Mouse (Mus musculus): ENCODE data around the gene Muc1. TPM values are rescaled to one million over a fixed set of nuclear protein-coding genes. Genes with fewer than 3 reads are reported as not detected.

The Muc1 gene
- total and polyA plus RNA-seq, 3 experiments: 0.09 to 0.60 (median 0.38) TPM

- dilution Hi-C loops (cut with MboI; ENCODE audit: extremely low pct_ligation_motif_present, extremely low pct_unique_long_range_greater_than_20kb, low sequenced_read_pairs): no loop called here
- Histone ChIP-seq H3K9ac (ENCODE audit: insufficient read depth, low read depth) (no peak overlapping the region), H3K36me3 (replicated peaks in 1 of 2; ENCODE audit: control insufficient read depth in 1 of 2, insufficient read depth in 1 of 2, low read length in 1 of 2) (no peaks in the 10 kb centered on the region)
Observed at GRCm38 (mm10) chr3:89278643-89279042, 49.8 kb downstream of the Muc1 start.

GRCm38 (mm10) chr3:89279153-89279890 is 50.5 kb downstream of the Muc1 start:
- H3K4me2 ChIP-seq (ENCODE audit: insufficient read depth, low read depth, poor library complexity, severe bottlenecking): peak overlapping the region; percentile 68
- peaks cover 13 to 26% of the 10 kb centered on the region in 2 experiments for H3K4me1 ChIP-seq (ENCODE audit: control insufficient read depth in 1 of 2, insufficient read depth in 2 of 2)
- peak; percentile 75 for DNase-seq (ENCODE audit: extremely low read depth)
- H3K9ac ChIP-seq (ENCODE audit: insufficient read depth, low read depth): peak overlapping the region; percentile 66
- dilution Hi-C loops (cut with MboI; ENCODE audit: extremely low pct_ligation_motif_present, extremely low pct_unique_long_range_greater_than_20kb, low sequenced_read_pairs) (no loop called here), in situ Hi-C loops (cut with MboI; ENCODE audit: low pct_ligation_motif_present, low pct_unique_long_range_greater_than_20kb, low sequenced_read_pairs) (no loop called here)
- H3K4me3 ChIP-seq (replicated peaks in 1 of 3; ENCODE audit: low read depth in 2 of 3, low read length in 2 of 3, poor library complexity in 1 of 3): peak overlapping the region; percentile 51 to 54 (median 51)
- no peaks in the 10 kb centered on the region for H3K9me3 ChIP-seq (replicated peaks; ENCODE audit: low read length)
- no peak for TF ChIP-seq ZNF384 (IDR thresholded peaks at IDR 0.05; ENCODE audit: low read depth, low read length)
- peak; percentile 74; the same call in 1 of the 2 replicates for TF ChIP-seq MAZ (IDR thresholded peaks at IDR 0.05; ENCODE audit: low read depth, low read length)
- TF ChIP-seq NELFE (IDR thresholded peaks at IDR 0.05; ENCODE audit: low read depth, low read length): no peak; the same call in 1 of the 2 replicates
- peak; percentile 60; the same call in 1 of the 2 replicates for TF ChIP-seq TCF12 (IDR thresholded peaks at IDR 0.05; ENCODE audit: low read depth, low read length)
- TF ChIP-seq NRF1 (IDR thresholded peaks at IDR 0.05; ENCODE audit: low read depth, low read length): peak; percentile 28; the same call in 1 of the 2 replicates
- TF ChIP-seq RAD21 (IDR thresholded peaks at IDR 0.05; ENCODE audit: low read depth, low read length): no peak
- TF ChIP-seq SIN3A (IDR thresholded peaks at IDR 0.05; ENCODE audit: low read length): peak; percentile 32; the same call in 1 of the 2 replicates
- TF ChIP-seq POLR2A (IDR thresholded peaks at IDR 0.05; ENCODE audit: low read depth, low read length): peak; percentile 61
- TF ChIP-seq MXI1 (IDR thresholded peaks at IDR 0.05; ENCODE audit: low read depth, low read length): 0 out of 2 replicates have a peak, but pooled peaks have one; percentile 29
- TF ChIP-seq ELF1 (IDR thresholded peaks at IDR 0.05; ENCODE audit: low read depth, low read length): peak; percentile 21; the same call in 1 of the 2 replicates
- no peak for TF ChIP-seq TBP (conservative IDR thresholded peaks at IDR 0.05; ENCODE audit: low read depth, low read length)
- TF ChIP-seq SMC3 (IDR thresholded peaks at IDR 0.05; ENCODE audit: low read depth, low read length): no peak
- peak; percentile 80 for TF ChIP-seq ZMIZ1 (IDR thresholded peaks at IDR 0.05; ENCODE audit: low read depth, low read length)
- TF ChIP-seq ETS1 (conservative IDR thresholded peaks at IDR 0.05; ENCODE audit: low read depth, low read length): no peak
- no peak for TF ChIP-seq GABPA (IDR thresholded peaks at IDR 0.05; ENCODE audit: insufficient replicate concordance, low read depth, low read length)
- peak; percentile 34; the same call in 1 of the 2 replicates for TF ChIP-seq HCFC1 (IDR thresholded peaks at IDR 0.05; ENCODE audit: low read depth, low read length)
- no peak for TF ChIP-seq KAT2A (IDR thresholded peaks at IDR 0.05; ENCODE audit: insufficient replicate concordance, low read length)
- no peak for TF ChIP-seq BHLHE40 (IDR thresholded peaks at IDR 0.05; ENCODE audit: low read depth, low read length)
- 0 out of 2 replicates have a peak, but pooled peaks have one; percentile 27 for TF ChIP-seq CHD2 (IDR thresholded peaks at IDR 0.05; ENCODE audit: low read length)
- 0 out of 2 replicates have a peak, but pooled peaks have one; percentile 30 for TF ChIP-seq MEF2A (IDR thresholded peaks at IDR 0.05; ENCODE audit: borderline replicate concordance, low read depth, low read length)
- peaks cover 7% of the 10 kb centered on the region for H3K27me3 ChIP-seq (replicated peaks)
- H3K27ac ChIP-seq (ENCODE audit: insufficient read depth, low read depth): no peak overlapping the region
- H3K79me2 ChIP-seq (replicated peaks; ENCODE audit: control insufficient read depth, extremely low read depth, insufficient read depth, poor library complexity, severe bottlenecking): no peaks in the 10 kb centered on the region
- no peaks in the 10 kb centered on the region for H3K36me3 ChIP-seq (replicated peaks in 1 of 2; ENCODE audit: control insufficient read depth in 1 of 2, insufficient read depth in 1 of 2, low read length in 1 of 2)

More at GRCm38 (mm10) chr3:89278643-89279042, 49.8 kb downstream of the Muc1 start:
- H3K79me2 ChIP-seq (replicated peaks; ENCODE audit: control insufficient read depth, extremely low read depth, insufficient read depth, poor library complexity, severe bottlenecking): no peaks in the 10 kb centered on the region
- no peak for DNase-seq (ENCODE audit: extremely low read depth)
- H3K4me3 ChIP-seq (replicated peaks in 1 of 3; ENCODE audit: low read depth in 2 of 3, low read length in 2 of 3, poor library complexity in 1 of 3): no peak overlapping the region
- peaks cover 13 to 26% of the 10 kb centered on the region in 2 experiments for H3K4me1 ChIP-seq (ENCODE audit: control insufficient read depth in 1 of 2, insufficient read depth in 2 of 2)
- TF ChIP-seq NRF1 (IDR thresholded peaks at IDR 0.05; ENCODE audit: low read depth, low read length) (no peak), RCOR1 (conservative IDR thresholded peaks at IDR 0.05; ENCODE audit: low read depth, low read length) (no peak), SIN3A (IDR thresholded peaks at IDR 0.05; ENCODE audit: low read length) (no peak), USF1 (IDR thresholded peaks at IDR 0.05; ENCODE audit: low read depth, low read length) (no peak), ZMIZ1 (IDR thresholded peaks at IDR 0.05; ENCODE audit: low read depth, low read length) (no peak), USF2 (conservative IDR thresholded peaks at IDR 0.05; ENCODE audit: low read depth, low read length) (no peak), PAX5 (IDR thresholded peaks at IDR 0.05; ENCODE audit: low read length) (no peak), ELF1 (IDR thresholded peaks at IDR 0.05; ENCODE audit: low read depth, low read length) (no peak), ZC3H11A (IDR thresholded peaks at IDR 0.05; ENCODE audit: low read depth, low read length) (no peak), HCFC1 (IDR thresholded peaks at IDR 0.05; ENCODE audit: low read depth, low read length) (no peak), POLR2AphosphoS2 (IDR thresholded peaks at IDR 0.05; ENCODE audit: low read depth, low read length) (no peak), TCF12 (IDR thresholded peaks at IDR 0.05; ENCODE audit: low read depth, low read length) (no peak), UBTF (IDR thresholded peaks at IDR 0.05; ENCODE audit: low read depth, low read length) (no peak), CTCF (conservative IDR thresholded peaks at IDR 0.05 in 1 of 2, IDR thresholded peaks at IDR 0.05 in 1 of 2; ENCODE audit: low read depth in 2 of 2, low read length in 2 of 2) (no peak), GABPA (IDR thresholded peaks at IDR 0.05; ENCODE audit: insufficient replicate concordance, low read depth, low read length) (no peak), MAZ (IDR thresholded peaks at IDR 0.05; ENCODE audit: low read depth, low read length) (no peak), CHD1 (IDR thresholded peaks at IDR 0.05; ENCODE audit: low read depth, low read length) (no peak), JUN (IDR thresholded peaks at IDR 0.05; ENCODE audit: insufficient read depth, low read depth, low read length) (no peak)
- no peak overlapping the region for H3K27ac ChIP-seq (ENCODE audit: insufficient read depth, low read depth)
- H3K27me3 ChIP-seq (replicated peaks): peaks cover 7% of the 10 kb centered on the region
- H3K4me2 ChIP-seq (ENCODE audit: insufficient read depth, low read depth, poor library complexity, severe bottlenecking): peak overlapping the region; percentile 68; the same call in 1 of the 2 replicates
- H3K9me3 ChIP-seq (replicated peaks; ENCODE audit: low read length): no peaks in the 10 kb centered on the region
- in situ Hi-C loops (cut with MboI; ENCODE audit: low pct_ligation_motif_present, low pct_unique_long_range_greater_than_20kb, low sequenced_read_pairs): no loop called here
